Mouse (Mus musculus) heart, adult 18-20 months (tissue): Measurements from ENCODE around the gene Btk. TPM values are rescaled to one million over a fixed set of nuclear protein-coding genes. Genes with fewer than 3 reads are reported as not detected.

ENCODE experiments used
- DNase-seq, 2 experiments: peaks; one replicate each; pipeline ENCODE4 v3.0.0; 2021 to 2022; ENCODE audit warnings: mixed read lengths in 1 of 2
- long read RNA-seq, 2 experiments: library from polyadenylated mRNA; stranded (forward); transcript quantifications; one replicate each; pipeline ENCODE4 v2.0.0; 2021
- total RNA-seq, 2 experiments: library from RNA; stranded (reverse); gene quantifications; 2 replicates each; pipeline ENCODE4 v1.2.3; 2021

The Btk gene
- 1 to 10 TPM; 1.0 to 2.6 TPM for total RNA-seq
- long read RNA-seq, experiment 1, partial matches to known transcripts: 0 of 40 reads
- long read RNA-seq, experiment 1, other reads (novel, unspliced or antisense): 40 of 40 reads
- long read RNA-seq, experiment 2, partial matches to known transcripts: 0 of 18 reads
- long read RNA-seq, experiment 2, other reads (novel, unspliced or antisense): 18 of 18 reads

DNA sequence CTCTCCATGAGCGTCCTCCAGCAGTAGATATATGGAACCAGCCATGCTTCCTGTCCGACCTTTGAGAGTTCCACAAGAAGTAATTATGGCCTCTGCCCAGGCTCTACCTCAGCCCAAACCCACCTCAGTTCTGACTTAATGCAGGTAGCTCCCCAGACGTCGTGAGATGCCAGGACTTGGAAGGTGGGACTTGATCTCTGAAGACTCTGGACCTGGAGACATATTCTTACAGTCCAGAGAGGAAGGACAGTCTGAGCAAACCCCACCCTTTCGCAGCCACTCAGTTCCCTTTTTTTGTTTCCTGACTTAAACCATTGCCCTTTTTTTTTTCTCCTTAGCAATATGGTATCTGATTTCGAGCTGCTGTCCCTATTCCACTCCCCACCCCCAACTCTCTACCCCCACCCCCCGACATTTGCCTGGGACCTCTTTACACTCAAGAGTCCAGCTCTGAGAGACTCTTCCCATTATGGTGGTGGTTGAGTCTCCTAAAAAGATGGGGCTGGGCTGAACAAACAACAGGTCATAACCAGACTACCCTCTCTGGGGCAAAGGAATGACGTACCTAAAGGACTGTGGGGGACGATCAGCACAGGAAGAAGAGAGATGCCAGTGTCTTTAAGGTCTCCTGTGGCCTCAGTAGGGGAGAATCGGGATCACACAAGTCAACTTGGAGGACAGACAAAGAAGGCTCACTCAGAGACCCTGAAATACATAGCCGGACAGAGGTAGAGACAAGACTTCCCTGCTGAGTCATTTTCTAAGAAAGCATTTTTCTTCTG, at the start of gene Btk:
TSS of gene Btk (minus strand) at position 683 of the 782 bp plus-strand sequence.
- peak in 1 of 2 experiments; percentile 23 for DNase-seq

DNA sequence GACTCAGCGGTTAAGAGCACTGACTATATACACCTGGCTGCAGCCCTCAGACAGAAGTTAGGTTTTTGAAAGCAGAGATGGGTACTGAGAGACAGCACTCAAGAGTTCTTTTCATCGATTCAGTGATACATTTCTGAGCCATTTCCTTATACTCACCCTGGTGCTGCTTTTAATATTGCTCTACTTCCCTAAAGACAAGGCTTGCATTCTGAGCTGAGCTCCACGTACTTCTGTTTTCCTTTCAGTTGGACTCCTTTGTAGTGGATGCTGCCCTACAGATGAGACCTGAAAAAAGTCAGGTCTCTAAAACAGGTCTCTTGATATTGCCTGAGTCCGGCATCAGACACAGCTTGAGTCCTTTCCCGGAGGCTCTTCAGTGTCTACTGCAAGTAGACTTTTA, 49.3 kb upstream of the Btk start:
- DNase-seq: no peak

DNA sequence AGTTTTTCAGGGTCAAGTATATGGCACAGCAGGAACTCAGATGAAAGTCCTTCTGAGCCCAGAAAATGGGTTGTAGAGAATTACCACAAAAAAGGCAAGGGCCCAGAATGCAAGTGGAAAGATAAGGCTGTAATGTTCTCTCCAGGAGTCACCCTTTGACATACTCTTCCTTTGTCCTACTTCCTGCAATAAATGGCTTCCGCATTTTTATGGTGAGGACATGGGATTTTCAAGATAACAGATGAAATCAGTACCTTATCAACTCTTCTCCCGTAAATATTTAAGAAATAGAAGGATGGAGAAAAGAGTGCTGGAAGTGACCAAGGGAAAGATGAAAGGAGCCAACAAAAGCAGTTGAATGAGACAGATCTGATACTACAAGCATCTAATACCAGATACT, 44.8 kb upstream of the Btk start:
- no peak for DNase-seq

DNA sequence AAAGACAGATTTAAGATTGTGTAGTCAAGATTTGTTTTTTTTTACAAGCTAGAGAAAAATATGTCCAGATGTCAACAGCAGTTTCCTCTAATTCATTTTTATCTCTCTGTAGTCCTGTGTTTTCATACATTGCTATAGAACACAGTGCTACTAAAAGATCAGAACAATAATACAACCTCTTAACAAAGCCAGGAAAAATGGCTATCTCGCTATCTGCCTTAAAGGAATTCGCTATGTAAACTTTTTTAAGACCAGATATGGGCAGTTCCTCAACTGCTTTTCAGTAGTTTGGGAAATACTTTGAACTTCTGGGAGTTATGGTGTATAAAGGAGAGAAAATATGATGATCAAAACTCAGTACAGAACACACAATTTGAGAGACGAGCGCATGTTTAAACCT, 40.0 kb upstream of the Btk start:
- no peak for DNase-seq

DNA sequence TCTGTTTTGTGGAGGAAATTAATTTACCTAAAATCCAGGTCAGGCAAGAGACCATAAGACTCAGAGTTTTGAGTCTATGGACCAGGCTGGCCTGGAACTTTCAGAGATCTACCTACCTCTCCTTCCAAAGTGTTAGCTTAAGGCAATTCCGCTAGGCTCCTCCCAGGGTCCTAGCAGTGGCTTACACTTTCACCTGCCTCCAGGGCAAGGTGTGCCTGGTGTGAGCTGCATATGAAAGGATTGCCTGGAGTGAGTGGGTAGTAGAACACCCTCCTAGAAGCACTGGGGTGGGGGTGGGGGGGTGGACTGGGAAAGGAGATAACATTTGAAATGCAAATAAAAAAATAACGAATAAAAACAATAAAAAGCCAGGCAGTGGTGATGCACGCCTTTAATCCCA, 38.3 kb upstream of the Btk start:
- no peak for DNase-seq

DNA sequence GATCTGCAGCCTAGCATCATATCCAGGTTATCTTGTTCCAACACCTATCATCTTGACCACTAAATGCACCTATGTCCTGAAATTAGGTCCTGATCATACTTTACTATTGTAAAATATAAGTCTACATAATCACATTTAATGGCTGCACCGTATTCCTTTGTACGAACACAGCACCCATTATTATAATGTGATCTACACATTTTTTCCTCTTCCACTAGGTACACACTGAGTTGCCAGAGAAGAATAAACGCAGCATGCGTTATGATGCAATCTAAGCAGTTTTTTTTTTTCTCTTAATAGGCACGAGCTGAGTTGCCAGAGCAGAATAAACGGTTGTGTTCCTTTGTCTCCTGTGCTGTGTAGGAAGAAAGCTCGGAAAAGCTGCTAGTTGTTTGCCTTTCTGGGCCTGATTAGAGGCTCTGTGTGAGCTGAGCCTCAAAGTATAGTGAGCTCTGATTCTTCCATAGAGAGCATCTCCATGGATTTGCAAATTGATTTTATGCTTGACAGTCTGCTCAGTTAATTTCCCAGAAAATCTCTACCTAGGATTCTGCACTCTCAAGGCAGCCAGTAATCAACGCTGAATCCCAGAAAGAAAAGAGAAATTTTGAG, 37.0 kb upstream of the Btk start:
- DNase-seq: no peak

DNA sequence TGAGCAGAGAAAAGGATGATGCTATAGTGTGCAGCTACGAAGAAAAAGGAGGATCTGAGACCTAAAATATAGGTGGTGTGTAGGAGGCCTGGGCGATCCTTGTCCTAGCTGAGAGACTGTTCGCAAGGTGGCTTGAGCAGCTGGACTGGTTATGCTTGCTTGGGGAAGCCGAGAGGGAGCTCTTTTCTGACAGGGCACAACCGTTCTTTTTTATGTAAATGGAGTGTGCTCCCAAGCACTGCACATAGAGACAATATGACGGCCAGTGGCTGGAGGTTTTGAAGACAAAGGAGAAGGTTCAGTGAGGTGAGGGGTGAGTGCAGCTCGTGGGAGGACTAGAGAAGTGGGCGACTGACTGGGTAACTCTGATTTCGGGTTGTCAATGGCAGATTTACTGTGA, 36.3 kb upstream of the Btk start:
- no peak for DNase-seq

DNA sequence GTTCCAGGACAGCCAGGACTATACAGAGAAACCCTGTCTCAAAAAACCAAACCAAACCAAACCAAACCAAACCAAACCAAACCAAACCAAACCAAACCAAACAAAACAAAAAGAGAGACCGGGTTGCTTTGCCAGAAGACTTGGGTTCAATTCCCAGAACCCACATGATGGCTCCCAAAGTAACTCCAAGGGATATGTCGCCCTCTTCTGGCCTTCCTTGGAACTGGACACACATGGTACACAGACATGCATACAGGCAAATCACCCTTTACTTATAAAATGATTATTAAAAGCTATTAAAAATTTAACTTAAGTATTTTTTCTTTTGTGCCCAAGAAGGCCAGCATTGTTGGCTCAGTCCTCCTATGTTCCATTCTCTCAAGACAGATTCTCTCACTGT, 30.9 kb upstream of the Btk start:
- no peak for DNase-seq

DNA sequence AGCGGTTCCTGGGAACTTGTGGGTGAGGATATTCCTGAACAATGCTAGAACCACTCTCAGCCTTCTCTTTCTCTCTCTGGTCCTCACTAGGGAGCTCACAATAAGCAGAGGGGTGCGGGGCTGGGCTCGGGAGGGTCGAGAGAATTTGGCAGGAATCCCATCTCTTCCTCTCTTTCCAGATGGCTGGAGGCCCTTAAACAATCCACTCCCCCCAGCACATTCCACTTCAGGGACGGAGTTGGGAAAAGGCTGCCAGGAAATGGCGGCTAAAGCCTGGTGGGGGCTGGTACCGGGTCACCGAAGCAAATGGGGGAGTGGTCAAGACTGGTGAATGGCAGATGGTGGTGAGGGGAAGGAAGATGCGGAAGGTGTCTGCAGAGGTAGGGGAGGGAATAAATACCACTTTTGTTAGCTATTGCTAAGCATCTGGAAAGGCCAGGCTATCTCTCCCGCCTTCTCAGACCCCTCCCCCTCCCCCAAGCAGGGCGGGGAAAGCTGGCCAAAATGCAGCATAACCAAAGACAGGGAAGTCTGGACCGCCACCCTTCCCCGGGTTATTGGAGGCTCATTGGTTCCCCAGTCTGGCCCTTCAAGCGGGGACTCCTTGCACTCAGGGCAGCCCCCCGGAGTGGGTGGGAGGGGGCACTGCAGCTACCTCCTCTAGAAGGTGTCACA, 29.1 kb upstream of the Btk start:
- DNase-seq: peak; percentile 45 to 61

DNA sequence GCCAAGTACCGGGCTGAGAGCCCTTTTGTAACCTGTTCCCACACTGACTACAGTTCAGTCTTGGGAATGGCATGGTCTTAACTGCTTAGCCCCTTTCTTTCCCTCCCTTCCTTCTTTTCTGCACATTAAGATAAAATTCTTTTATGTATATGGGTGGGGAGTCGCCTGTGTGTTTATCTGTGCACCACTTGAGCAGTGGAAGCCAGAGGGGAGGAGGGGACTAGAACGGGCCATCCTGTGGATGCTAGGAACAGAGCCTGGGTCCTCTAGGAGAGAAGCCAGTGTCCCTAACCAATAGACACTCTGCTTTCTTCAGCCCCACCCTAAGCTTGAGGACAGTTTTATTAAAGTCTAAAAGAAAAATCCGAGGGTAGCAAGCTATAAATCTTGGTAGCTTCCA, 27.6 kb upstream of the Btk start:
- DNase-seq: no peak

DNA sequence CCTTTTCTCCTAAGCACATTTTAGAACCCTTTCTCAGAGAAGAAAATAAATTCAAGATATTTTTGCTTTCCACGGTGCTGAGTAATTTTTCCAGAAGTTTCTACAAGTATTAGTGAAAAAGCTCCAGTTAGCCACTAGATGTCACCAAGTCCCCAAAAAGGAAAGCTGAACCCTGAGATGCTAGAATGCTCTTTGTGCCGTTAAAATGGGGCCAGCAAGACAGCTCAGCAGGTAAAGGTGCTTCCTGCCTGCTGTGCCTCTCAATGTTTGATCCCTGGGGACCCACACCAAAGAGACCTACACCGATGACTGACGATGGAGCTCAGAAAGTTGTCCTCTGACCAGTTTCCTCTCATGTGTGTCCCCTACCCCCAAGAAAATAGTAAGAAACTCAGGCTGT, 26.1 kb upstream of the Btk start:
- peak in 1 of 2 experiments; percentile 23 for DNase-seq

DNA sequence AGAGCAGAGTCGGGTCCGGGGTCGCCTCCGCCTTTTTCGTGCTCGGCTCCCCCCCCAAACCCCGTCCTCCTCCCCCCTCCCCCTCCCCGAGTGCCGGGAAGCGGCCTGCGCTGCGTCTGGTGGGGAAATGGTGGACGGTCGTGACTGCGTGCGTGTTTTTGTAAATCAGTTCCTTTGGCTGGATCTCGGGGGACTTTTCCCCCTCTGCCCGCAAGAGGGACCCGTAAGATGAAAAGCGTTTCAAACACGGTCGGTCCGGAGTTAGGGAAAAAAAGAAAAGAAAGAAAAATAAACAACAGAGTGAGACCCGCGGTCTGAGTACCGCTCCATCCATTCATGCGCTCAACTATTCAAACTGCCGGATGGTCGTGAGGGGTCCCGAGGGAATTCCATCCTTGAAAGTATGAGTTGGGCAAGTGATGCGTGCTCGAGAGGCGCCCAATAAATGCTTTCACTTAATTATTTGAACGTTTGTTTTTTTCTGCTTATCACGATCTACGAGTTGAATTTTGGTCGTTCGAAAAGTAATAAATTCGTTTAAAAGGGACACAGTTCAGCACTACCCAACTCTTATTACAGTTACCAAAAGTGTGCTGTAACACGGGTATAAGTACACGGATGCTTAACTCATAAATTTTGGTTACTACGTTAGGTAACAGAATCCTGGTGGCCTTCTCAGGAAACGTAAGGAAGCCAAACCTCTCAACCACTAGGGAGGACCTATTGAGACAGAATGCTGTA, 18.2 kb upstream of the Btk start:
- no peak for DNase-seq

DNA sequence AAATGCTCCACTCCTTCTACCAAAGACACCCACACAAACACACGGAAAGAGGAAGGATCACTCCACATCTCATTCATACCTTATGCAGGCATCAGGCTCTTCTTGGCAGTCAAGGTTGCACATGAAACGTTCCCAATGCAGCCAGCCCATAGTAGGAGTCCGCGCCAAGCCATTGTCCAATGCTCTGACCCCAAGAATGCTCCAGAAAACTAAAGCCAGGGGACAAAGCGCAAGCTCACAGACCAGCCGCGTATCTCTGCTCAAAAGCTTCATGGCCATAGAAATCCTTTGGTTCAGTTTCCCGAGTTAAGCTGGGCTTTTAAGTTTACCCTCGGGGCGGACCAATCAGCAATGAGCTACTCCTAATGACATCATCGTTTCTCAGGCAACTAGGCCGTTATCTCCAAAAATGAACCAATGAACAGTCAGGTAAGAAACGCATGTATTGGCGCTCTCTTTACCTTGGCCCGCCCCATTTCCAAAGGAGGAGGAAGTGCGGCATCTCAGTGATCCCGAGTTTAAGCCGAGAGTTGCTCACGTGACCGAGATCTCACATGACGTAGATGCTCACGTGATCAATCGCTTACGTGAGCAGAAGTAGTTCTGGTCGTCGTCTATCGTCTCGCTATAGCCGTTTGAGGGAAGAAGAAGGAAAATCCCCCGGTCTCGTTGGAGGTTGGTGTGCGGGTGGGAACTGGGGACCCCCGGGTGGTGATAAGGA, 17.4 kb upstream of the Btk start, which contains the start of the genes Gla and Hnrnph2:
TSS of gene Gla (minus strand) at position 467 of the 721 bp plus-strand sequence.
TSS of gene Hnrnph2 (plus strand) at position 521 of the 721 bp plus-strand sequence.
- peak; percentile 93 to 97 for DNase-seq

DNA sequence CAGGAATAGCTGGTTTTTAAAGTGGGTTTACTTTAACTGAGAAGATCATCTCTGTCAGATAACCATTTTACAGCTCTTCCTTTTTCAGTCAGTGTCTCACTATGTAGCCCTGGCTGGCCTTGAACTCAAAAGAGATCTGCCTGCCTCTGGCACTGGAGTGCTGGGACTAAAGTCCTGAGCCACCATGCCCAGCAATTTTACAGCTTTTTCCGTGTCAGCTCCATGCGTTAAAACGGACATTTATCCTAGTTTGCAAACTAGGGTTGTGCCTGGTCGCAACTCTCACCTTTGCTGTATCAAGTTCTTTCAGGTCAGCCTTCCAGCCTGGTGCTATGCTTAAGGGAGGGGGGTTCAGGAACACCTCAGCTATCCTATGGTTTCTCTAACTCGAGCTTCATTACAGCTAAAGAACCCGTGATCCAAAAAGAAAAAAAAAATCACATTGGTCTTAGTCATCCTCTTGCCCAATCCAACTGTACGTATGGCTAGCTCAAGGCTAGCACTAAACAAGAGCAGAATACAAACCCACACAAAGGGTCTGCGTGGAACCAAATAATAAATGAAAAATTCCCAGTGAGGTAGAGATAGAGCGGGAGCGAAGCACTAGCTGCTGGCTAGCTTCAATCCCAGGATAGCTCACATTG, 16.7 kb upstream of the Btk start:
- DNase-seq: no peak

DNA sequence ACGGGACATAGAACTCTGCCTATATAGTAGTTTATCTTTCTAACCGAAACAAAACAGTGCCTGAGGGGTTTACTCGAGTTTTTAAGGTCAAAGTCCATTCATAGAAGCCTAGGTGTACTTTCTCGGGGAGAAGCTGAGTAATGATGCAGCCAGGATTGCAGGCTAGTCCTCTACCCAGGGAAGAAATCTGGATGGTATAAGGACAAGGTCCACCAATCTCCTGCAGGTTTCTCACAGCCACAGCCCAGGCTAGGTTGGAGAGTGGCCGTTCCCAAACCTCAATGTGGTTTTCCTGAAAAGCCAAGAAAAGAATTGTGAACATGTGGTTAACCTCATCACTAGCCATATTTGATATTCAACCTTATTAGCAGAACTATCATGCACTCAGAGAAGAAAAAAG, 6.5 kb upstream of the Btk start:
- DNase-seq: no peak

DNA sequence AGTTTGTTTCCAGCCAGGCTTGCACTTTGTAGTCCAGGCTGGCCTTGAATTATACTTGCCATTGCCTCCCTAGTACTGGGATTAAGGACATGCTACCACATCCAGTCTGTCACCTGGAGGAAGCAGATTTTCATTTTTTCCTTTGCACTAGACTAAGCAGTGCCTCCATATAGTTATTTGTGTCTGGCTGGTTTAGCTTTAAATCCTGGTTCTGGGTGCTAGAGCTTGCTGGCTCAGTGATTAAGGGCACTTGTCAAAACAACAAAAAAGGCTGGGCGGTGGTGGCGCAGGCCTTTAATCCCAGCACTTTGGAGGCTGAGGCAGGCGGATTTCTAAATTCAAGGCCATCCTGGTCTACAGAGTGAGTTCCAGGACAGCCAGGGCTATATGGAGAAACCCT, 5.6 kb upstream of the Btk start:
- no peak for DNase-seq

DNA sequence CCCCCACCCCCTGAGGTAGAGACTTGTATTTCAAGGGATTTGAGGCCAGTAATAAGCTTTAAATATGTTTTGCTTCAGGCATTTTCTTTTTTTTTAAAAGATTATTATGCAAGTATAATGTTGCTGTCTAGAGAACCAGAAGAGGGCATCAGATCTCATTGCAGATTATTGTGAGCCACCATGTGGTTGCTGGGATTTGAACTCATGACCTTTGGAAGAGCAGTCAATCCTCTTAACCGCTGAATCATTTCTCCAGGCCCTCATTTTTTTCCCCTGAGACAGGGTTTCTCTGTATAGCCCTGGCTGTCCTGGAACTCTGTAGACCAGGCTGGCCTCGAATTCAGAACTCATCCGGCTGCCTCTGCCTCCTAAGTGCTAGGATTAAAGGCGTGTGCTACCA, 4.9 kb upstream of the Btk start:
- no peak for DNase-seq

DNA sequence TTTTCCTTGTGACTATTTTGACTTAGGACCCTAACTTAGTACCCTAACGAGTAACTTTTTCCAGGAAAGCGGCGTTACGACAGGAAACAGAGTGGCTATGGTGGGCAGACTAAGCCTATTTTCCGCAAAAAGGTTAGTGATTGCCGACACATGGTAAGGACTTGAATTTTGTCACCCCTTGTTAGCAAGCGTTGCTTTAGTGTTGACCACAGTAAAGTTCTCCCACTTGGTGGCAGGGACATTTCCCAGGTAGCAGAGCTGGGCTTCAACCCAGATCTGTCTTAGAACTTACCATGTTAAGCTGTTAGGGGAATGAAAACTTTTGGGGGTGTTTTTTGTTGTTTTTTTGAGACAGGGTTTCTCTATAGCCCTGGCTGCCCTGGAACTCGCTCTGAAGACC, 3.1 kb upstream of the Btk start:
- no peak for DNase-seq

DNA sequence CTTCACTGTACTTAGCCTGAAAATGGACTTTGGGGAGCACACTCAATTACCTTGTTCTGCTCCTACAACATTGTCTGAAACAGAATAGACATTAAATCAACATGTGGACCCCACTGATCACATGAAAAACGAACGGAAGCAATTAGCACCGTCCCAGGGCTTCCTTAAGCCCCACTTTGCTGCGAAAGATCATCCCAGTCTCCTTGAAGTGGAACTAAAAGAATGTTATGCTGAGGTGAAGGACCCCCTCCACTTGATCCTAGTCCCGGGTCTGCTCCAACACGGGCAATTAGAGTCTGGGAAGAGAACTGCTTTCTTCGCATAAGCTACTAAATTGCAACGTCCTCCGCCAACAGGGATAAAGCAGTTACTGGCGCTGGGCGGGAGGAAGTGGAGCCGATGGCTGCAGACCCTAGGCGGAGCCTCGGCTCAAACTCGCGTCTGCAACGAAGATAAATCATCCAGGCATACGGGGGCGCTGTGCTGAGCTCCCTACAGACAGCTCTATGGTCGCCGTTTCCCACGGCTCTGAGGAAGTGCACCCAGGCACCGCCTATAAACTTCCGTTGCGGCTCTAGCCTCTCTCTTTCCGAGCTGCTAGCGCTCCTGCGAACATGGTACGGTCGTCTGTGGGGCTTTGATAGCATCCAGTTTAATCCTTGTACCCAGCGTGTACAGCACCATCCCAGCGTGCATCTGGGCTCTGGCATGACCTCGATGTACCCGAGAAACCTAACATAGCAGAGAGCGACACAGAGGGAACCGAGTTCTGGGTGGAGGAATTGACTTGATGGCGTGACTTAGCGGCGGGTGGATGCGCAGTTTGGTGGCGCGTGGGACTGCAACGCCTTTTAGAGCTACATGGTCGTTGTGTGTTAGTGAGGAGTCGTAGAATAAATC, 2.0 kb upstream of the Btk start, which contains the start of gene Rpl36a:
TSS of gene Rpl36a (plus strand) at position 552 of the 900 bp plus-strand sequence.
- peak; percentile 92 for DNase-seq

DNA sequence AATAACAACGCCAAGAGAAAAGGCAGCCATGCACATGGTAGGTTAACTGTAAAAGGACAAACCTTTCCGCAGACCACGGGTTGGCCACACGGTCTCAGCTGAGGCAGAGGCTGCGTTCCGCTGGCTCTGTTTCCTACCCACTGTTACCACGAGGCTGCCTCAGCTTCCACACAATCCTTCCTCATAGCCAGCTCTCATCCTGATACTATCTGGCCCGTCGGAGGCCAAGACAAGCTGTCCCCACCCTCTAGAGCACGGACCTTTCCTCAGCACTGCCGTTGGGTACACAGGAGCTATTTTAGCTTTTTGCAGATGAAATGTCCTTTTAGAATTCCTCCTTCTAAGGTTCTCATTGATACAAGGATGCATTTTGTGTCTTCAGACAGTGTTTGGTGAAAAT, 1.1 kb downstream of the Btk start:
- DNase-seq: no peak
